Mouse (Mus musculus) CH12.LX (cell line): Measurements from ENCODE around the gene Hsd3b7. TPM values are rescaled to one million over a fixed set of nuclear protein-coding genes. Genes with fewer than 3 reads are reported as not detected.

Experiments used
- DNase-seq: peaks from one replicate; pipeline ENCODE4 v3.0.0-alpha.2; 2013; ENCODE audit errors: extremely low read depth
- H3K27ac ChIP-seq: 2 replicates; pipeline ENCODE4 v1.5.1; 2012; ENCODE audit warnings: low read depth, mild to moderate bottlenecking, control low read depth, moderate library complexity; ENCODE audit not compliant: insufficient read depth
- H3K27me3 ChIP-seq: replicated peaks from 2 replicates; pipeline ENCODE3; 2012; ENCODE audit warnings: inconsistent platforms
- H3K36me3 ChIP-seq, 2 experiments: replicated peaks in 1 of 2; 2 replicates each; pipeline versions ENCODE3 to v1.6.1; 2012; ENCODE audit warnings: inconsistent platforms in 1 of 2, low read length in 1 of 2, mild to moderate bottlenecking in 1 of 2, mixed read lengths in 1 of 2, moderate library complexity in 1 of 2; ENCODE audit not compliant: control insufficient read depth in 1 of 2, insufficient read depth in 1 of 2
- H3K4me1 ChIP-seq, 2 experiments: 2 replicates each; pipeline ENCODE4 v1.6.1; 2012; ENCODE audit warnings: inconsistent platforms in 1 of 2, moderate library complexity in 1 of 2; ENCODE audit not compliant: insufficient read depth in 2 of 2, control insufficient read depth in 1 of 2
- H3K4me2 ChIP-seq: 2 replicates; pipeline ENCODE4 v1.6.1; 2012; ENCODE audit warnings: low read depth, mild to moderate bottlenecking, control low read depth; ENCODE audit not compliant: poor library complexity, insufficient read depth, severe bottlenecking
- H3K4me3 ChIP-seq, 3 experiments: fragments of 150-350 bp in 1 of 3; sonication (generic) in 1 of 3; replicated peaks in 1 of 3; 2 replicates each; pipeline versions ENCODE3 to v1.5.1; 2011 to 2012; ENCODE audit warnings: low read depth in 2 of 3, low read length in 2 of 3, mild to moderate bottlenecking in 2 of 3, moderate library complexity in 2 of 3, control low read depth in 1 of 3, improper control_type of control experiment in 1 of 3, inconsistent platforms in 1 of 3, mixed read lengths in 1 of 3; ENCODE audit not compliant: poor library complexity in 1 of 3
- H3K79me2 ChIP-seq: replicated peaks from 2 replicates; pipeline ENCODE4 v1.6.1; 2012; ENCODE audit warnings: mild to moderate bottlenecking, moderate library complexity; ENCODE audit not compliant: control insufficient read depth, poor library complexity, insufficient read depth, severe bottlenecking; ENCODE audit errors: extremely low read depth
- H3K9ac ChIP-seq: 2 replicates; pipeline ENCODE4 v1.6.1; 2012; ENCODE audit warnings: low read depth, mild to moderate bottlenecking, control low read depth, moderate library complexity; ENCODE audit not compliant: insufficient read depth
- H3K9me3 ChIP-seq: replicated peaks from 2 replicates; pipeline ENCODE3; 2012; ENCODE audit warnings: low read length, inconsistent platforms, mixed read lengths
- CHD1 ChIP-seq: IDR thresholded peaks from 2 replicates; pipeline ENCODE4 v1.6.1; 2012; ENCODE audit warnings: low read depth, low read length, improper control_type of control experiment, inconsistent platforms
- CTCF ChIP-seq, 2 experiments: IDR thresholded peaks in 1 of 2; conservative IDR thresholded peaks in 1 of 2; 2 replicates each; pipeline ENCODE4 v1.5.1; 2011 to 2012; ENCODE audit warnings: low read depth in 2 of 2, low read length in 2 of 2, improper control_type of control experiment in 1 of 2, inconsistent platforms in 1 of 2, mild to moderate bottlenecking in 1 of 2, moderate library complexity in 1 of 2
- ELF1 ChIP-seq: IDR thresholded peaks from 2 replicates; pipeline ENCODE4 v1.6.1; 2014; ENCODE audit warnings: low read depth, mild to moderate bottlenecking, inconsistent platforms, low read length, improper control_type of control experiment
- EP300 ChIP-seq: IDR thresholded peaks from 2 replicates; pipeline ENCODE4 v1.6.1; 2011; ENCODE audit warnings: low read length, improper control_type of control experiment
- ETS1 ChIP-seq: conservative IDR thresholded peaks from 2 replicates; pipeline ENCODE4 v1.6.1; 2012; ENCODE audit warnings: low read depth, mild to moderate bottlenecking, inconsistent platforms, low read length, improper control_type of control experiment, moderate library complexity
- GABPA ChIP-seq: IDR thresholded peaks from 2 replicates; pipeline ENCODE4 v1.6.1; 2012; ENCODE audit warnings: low read depth, low read length, improper control_type of control experiment, inconsistent platforms; ENCODE audit not compliant: insufficient replicate concordance
- IRF4 ChIP-seq: IDR thresholded peaks from 2 replicates; pipeline ENCODE4 v1.6.1; 2014; ENCODE audit warnings: low read depth, mild to moderate bottlenecking, inconsistent platforms, low read length, improper control_type of control experiment
- KAT2A ChIP-seq: IDR thresholded peaks from 2 replicates; pipeline ENCODE4 v1.6.1; 2012; ENCODE audit warnings: low read length, improper control_type of control experiment, inconsistent platforms; ENCODE audit not compliant: insufficient replicate concordance
- MAX ChIP-seq: IDR thresholded peaks from 2 replicates; pipeline ENCODE4 v1.6.1; 2011; ENCODE audit warnings: low read length, improper control_type of control experiment
- MXI1 ChIP-seq: IDR thresholded peaks from 2 replicates; pipeline ENCODE4 v1.6.1; 2011; ENCODE audit warnings: mild to moderate bottlenecking, low read depth, low read length, improper control_type of control experiment
- MYC ChIP-seq: IDR thresholded peaks from 2 replicates; pipeline ENCODE4 v1.6.1; 2011; ENCODE audit warnings: low read depth, mild to moderate bottlenecking, improper control_type of control experiment, low read length
- NELFE ChIP-seq: IDR thresholded peaks from 2 replicates; pipeline ENCODE4 v1.6.1; 2011; ENCODE audit warnings: low read depth, low read length, improper control_type of control experiment
- POLR2A ChIP-seq: IDR thresholded peaks from 2 replicates; pipeline ENCODE4 v1.6.1; 2011; ENCODE audit warnings: low read depth, mild to moderate bottlenecking, improper control_type of control experiment, low read length
- POLR2AphosphoS2 ChIP-seq: IDR thresholded peaks from 2 replicates; pipeline ENCODE4 v1.6.1; 2011; ENCODE audit warnings: low read depth, low read length, improper control_type of control experiment
- RAD21 ChIP-seq: IDR thresholded peaks from 2 replicates; pipeline ENCODE4 v1.6.1; 2011; ENCODE audit warnings: low read depth, mild to moderate bottlenecking, low read length, improper control_type of control experiment, moderate library complexity
- TBP ChIP-seq: conservative IDR thresholded peaks from 2 replicates; pipeline ENCODE4 v1.6.1; 2011; ENCODE audit warnings: low read depth, low read length, improper control_type of control experiment
- ZC3H11A ChIP-seq: IDR thresholded peaks from 2 replicates; pipeline ENCODE4 v1.6.1; 2012; ENCODE audit warnings: low read depth, mild to moderate bottlenecking, inconsistent platforms, low read length, improper control_type of control experiment
- ZKSCAN1 ChIP-seq: IDR thresholded peaks from 2 replicates; pipeline ENCODE4 v1.6.1; 2012; ENCODE audit warnings: low read depth, inconsistent platforms, low read length, improper control_type of control experiment, borderline replicate concordance
- ZMIZ1 ChIP-seq: IDR thresholded peaks from 2 replicates; pipeline ENCODE4 v1.6.1; 2012; ENCODE audit warnings: low read depth, mild to moderate bottlenecking, inconsistent platforms, low read length, improper control_type of control experiment
- ZNF384 ChIP-seq: IDR thresholded peaks from 2 replicates; pipeline ENCODE4 v1.6.1; 2012; ENCODE audit warnings: low read depth, low read length, improper control_type of control experiment, inconsistent platforms
- dilution Hi-C: fragments of 300-500 bp; cut with MboI; formaldehyde crosslinking; loops from 2 replicates; pipeline ENCODE4 v1.14.3; 2020; ENCODE audit warnings: low sequenced_read_pairs; ENCODE audit not compliant: extremely low pct_unique_long_range_greater_than_20kb, extremely low pct_ligation_motif_present
- in situ Hi-C: fragments of 300-500 bp; cut with MboI; formaldehyde crosslinking; loops from 3 replicates; pipeline ENCODE4 v1.14.3; 2019; ENCODE audit warnings: low sequenced_read_pairs, low pct_ligation_motif_present, low pct_unique_long_range_greater_than_20kb, mixed read lengths
- polyA plus RNA-seq: library from polyadenylated mRNA; unstranded; fragments of >175 nt; gene quantifications from 2 replicates; pipeline ENCODE4 v1.2.1, GENCODE M21; 2012; ENCODE audit warnings: low read depth; ENCODE audit not compliant: insufficient read length
- total RNA-seq, 2 experiments: library from RNA; depleted of rRNA; stranded (reverse); fragments of 300-350 nt in 1 of 2; fragments of >200 nt in 1 of 2; gene quantifications; 2 replicates each; pipeline ENCODE4 v1.2.3; 2012 to 2014

Hsd3b7 gene
- total and polyA plus RNA-seq, 3 experiments, result 0.99 to 6.8 (median 4.2) TPM

DNA sequence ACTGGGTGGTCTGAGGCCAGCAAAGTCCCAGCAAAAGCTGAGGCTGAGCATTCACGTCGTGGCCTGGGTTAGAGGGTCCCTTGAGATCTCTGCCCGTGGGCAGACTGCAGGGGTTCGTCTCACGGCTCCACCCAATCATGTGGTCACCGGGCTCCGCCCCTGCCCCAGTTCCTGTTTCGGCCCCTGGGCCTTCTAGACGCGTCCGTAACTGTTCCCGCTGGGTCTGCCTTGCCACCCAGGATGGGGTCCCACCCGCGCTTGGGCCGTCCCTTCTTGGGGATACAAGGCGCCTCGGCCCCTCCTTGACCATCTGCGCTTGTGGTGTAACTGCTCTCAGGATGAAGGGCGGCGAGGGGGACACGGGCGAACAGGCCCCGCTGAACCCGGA lies 30.8 kb upstream of the Hsd3b7 start, which contains the start of gene Orai3 (continued):
- peak; percentile 97 for TF ChIP-seq POLR2A
- no peak for TF ChIP-seq ZKSCAN1
- no peak for TF ChIP-seq CTCF (conservative IDR thresholded peaks at IDR 0.05 in 1 of 2, IDR thresholded peaks at IDR 0.05 in 1 of 2; ENCODE audit: low read depth in 2 of 2, low read length in 2 of 2)
- TF ChIP-seq NELFE, result peak; percentile 97
- no peak for TF ChIP-seq ZNF384
- peak; percentile 95 for TF ChIP-seq POLR2AphosphoS2
- TF ChIP-seq TBP, result peak; percentile 79
- TF ChIP-seq GABPA, result no peak

- Histone ChIP-seq H3K9ac (peak overlapping the region; percentile 72), H3K36me3 (peaks cover 13 to 48% of the 10 kb centered on the region in 2 experiments), H3K27ac (peak overlapping the region; percentile 65), H3K4me1 (peaks cover 5 to 65% of the 10 kb centered on the region in 2 experiments), H3K4me3 (peak overlapping the region; percentile 77 to 87 (median 78)), H3K27me3 (no peaks in the 10 kb centered on the region), H3K4me2 (peak overlapping the region; percentile 72), H3K79me2 (peaks cover 14% of the 10 kb centered on the region), H3K9me3 (no peaks in the 10 kb centered on the region)
- peak; percentile 45 for DNase-seq
- dilution Hi-C loops, result no loop called here
- in situ Hi-C loops, result loop anchor here (5.0 to 25.0 kb wide), 2 partner anchors 408 to 1053 kb away; no protein-coding TSS in a partner anchor
- TF ChIP-seq MAX (peak; percentile 61), EP300 (no peak), POLR2AphosphoS2 (no peak; the same call in 1 of the 2 replicates), IRF4 (0 out of 2 replicates have a peak, but pooled peaks have one; percentile 26), RAD21 (no peak), CHD1 (0 out of 2 replicates have a peak, but pooled peaks have one; percentile 52), ELF1 (no peak), CTCF (conservative IDR thresholded peaks at IDR 0.05 in 1 of 2, IDR thresholded peaks at IDR 0.05 in 1 of 2; ENCODE audit: low read depth in 2 of 2, low read length in 2 of 2) (no peak), ZMIZ1 (no peak; the same call in 1 of the 2 replicates), NELFE (no peak), MYC (no peak; the same call in none of the 2 replicates), ZC3H11A (no peak), ETS1 (no peak), KAT2A (no peak), MXI1 (peak; percentile 73; the same call in 1 of the 2 replicates)
Observed at GRCm38 (mm10) chr7:127770039-127770905, 30.1 kb upstream of the Hsd3b7 start.
